26 mouse cellular contexts compared by ENCODE assay signal in genomic region chr14:69536539-69536938, GRCm38 (mm10). TPM values are rescaled to one million over a fixed set of nuclear protein-coding genes. Genes with fewer than 3 reads are reported as not detected.
DNase-seq lines count a peak whose midpoint lies in the region; ATAC-seq and TF ChIP-seq lines count a peak whose summit lies in the region.
"Not testable (repeated sequence)": the region's sequence is repeated elsewhere in the genome, so short reads cannot be mapped to it uniquely, and the experiment has no call there.
"Had no signal": no experiment of that assay in that cellular context is flagged by ENCODE, and none has a peak within 500 bp of the region (broad histone marks: within the 10 kb centered on the region; RNA-seq: fewer than 3 reads in every experiment).

No protein-coding gene starts in this region.

- not testable (repeated sequence) for DNase-seq in liver, embryonic 11.5 days (ENCODE audit: low spot score); liver, embryonic 14.5 days (ENCODE audit: low read depth in 3 of 3, low spot score in 3 of 3); liver, postnatal 0 days

- H3K4me2 ChIP-seq in heart, embryonic 12.5 days; intestine, embryonic 15.5 days (replicated peaks); liver, embryonic 11.5 days; liver, embryonic 14.5 days (ENCODE audit: low read depth); liver, postnatal 0 days (ENCODE audit: low read depth, low read length); stomach, embryonic 15.5 days: not testable (repeated sequence)

- H3K9me3 ChIP-seq in heart, embryonic 12.5 days (replicated peaks); intestine, embryonic 15.5 days; liver, embryonic 11.5 days (ENCODE audit: control insufficient read depth, low read length); liver, embryonic 14.5 days (ENCODE audit: control insufficient read depth, low read length); liver, postnatal 0 days (ENCODE audit: low read length); stomach, embryonic 15.5 days: not testable (repeated sequence)

- not testable (repeated sequence) for TF ChIP-seq EP300 in liver, embryonic 14.5 days (IDR thresholded peaks at IDR 0.05; ENCODE audit: low read depth); liver, postnatal 0 days (IDR thresholded peaks at IDR 0.05; ENCODE audit: low read depth)

- H3K27me3 ChIP-seq in heart, embryonic 12.5 days (replicated peaks); intestine, embryonic 15.5 days (replicated peaks); liver, embryonic 11.5 days (replicated peaks; ENCODE audit: control insufficient read depth, insufficient read depth, low read length); liver, embryonic 14.5 days (ENCODE audit: control insufficient read depth, insufficient read depth, low read length); liver, postnatal 0 days (ENCODE audit: insufficient read depth, low read length); stomach, embryonic 15.5 days (replicated peaks): not testable (repeated sequence)

- H3K9ac ChIP-seq in heart, embryonic 12.5 days; intestine, embryonic 15.5 days; liver, embryonic 11.5 days (ENCODE audit: low read depth, low read length); liver, embryonic 14.5 days (replicated peaks); liver, postnatal 0 days (replicated peaks); stomach, embryonic 15.5 days: not testable (repeated sequence)

- H3K27ac ChIP-seq in heart, embryonic 12.5 days (ENCODE audit: poor library complexity, severe bottlenecking); intestine, embryonic 15.5 days; liver, embryonic 11.5 days (ENCODE audit: low read depth, low read length); liver, embryonic 14.5 days; liver, postnatal 0 days (ENCODE audit: low read depth); stomach, embryonic 15.5 days: not testable (repeated sequence)

- H3K4me3 ChIP-seq in heart, embryonic 12.5 days; intestine, embryonic 15.5 days (replicated peaks); liver, embryonic 11.5 days (ENCODE audit: low read depth, low read length); liver, embryonic 14.5 days (ENCODE audit: insufficient read depth in 1 of 2, low read depth in 2 of 2, low read length in 2 of 2); liver, postnatal 0 days (ENCODE audit: low read depth, low read length); stomach, embryonic 15.5 days (replicated peaks): not testable (repeated sequence)

- WGBS in heart, embryonic 12.5 days: no CpG with 5 or more reads among the region's 7 CpGs
- WGBS in intestine, embryonic 15.5 days: no CpG with 5 or more reads among the region's 7 CpGs
- no CpG with 5 or more reads among the region's 7 CpGs for WGBS in liver, embryonic 11.5 days
- no CpG with 5 or more reads among the region's 7 CpGs for WGBS in liver, embryonic 14.5 days (ENCODE audit: insufficient replicate concordance)
- WGBS in liver, postnatal 0 days (ENCODE audit: insufficient replicate concordance): no CpG with 5 or more reads among the region's 7 CpGs
- no CpG with 5 or more reads among the region's 7 CpGs for WGBS in stomach, embryonic 15.5 days

- peak; percentile 76 for ATAC-seq in erythroblast, adult 5-6 weeks (replicated peaks; ENCODE audit: low FRiP score, poor library complexity, severe bottlenecking)
- ATAC-seq in heart, embryonic 12.5 days (ENCODE audit: insufficient number of reproducible peaks, low FRiP score): peak; percentile 89
- peak; percentile 50; the same call in 1 of the 2 replicates for ATAC-seq in intestine, embryonic 15.5 days
- ATAC-seq in liver, embryonic 11.5 days (replicated peaks; ENCODE audit: low FRiP score): peak; percentile 88
- peak; percentile 80 for ATAC-seq in liver, embryonic 14.5 days (ENCODE audit: insufficient read depth)
- ATAC-seq in liver, postnatal 0 days: peak; percentile 86
- peak; percentile 80 for ATAC-seq in megakaryocyte progenitor cell, adult 5-6 weeks (replicated peaks; ENCODE audit: poor library complexity)
- peak; percentile 89 for ATAC-seq in stomach, embryonic 15.5 days (ENCODE audit: insufficient read depth, low FRiP score, low read depth)

- not testable (repeated sequence) for H3K36me3 ChIP-seq in heart, embryonic 12.5 days; intestine, embryonic 15.5 days; liver, embryonic 11.5 days (ENCODE audit: control insufficient read depth, insufficient read depth, low read length); liver, embryonic 14.5 days (replicated peaks; ENCODE audit: control insufficient read depth, insufficient read depth, low read depth); liver, postnatal 0 days (replicated peaks; ENCODE audit: insufficient read depth, low read length); stomach, embryonic 15.5 days

- H3K4me1 ChIP-seq in heart, embryonic 12.5 days (replicated peaks); intestine, embryonic 15.5 days (replicated peaks); liver, embryonic 11.5 days (replicated peaks; ENCODE audit: control insufficient read depth, insufficient read depth, low read length); liver, embryonic 14.5 days (replicated peaks; ENCODE audit: control insufficient read depth in 2 of 2, insufficient read depth in 2 of 2, low read length in 1 of 2); liver, postnatal 0 days (ENCODE audit: insufficient read depth); stomach, embryonic 15.5 days: not testable (repeated sequence)

- not testable (repeated sequence) for TF ChIP-seq CTCF in liver, embryonic 14.5 days (IDR thresholded peaks at IDR 0.05; ENCODE audit: low read depth); liver, postnatal 0 days (IDR thresholded peaks at IDR 0.05; ENCODE audit: low read depth)

RNA-seq across cellular contexts. Expression of gene Entpd4b, which starts 18.7 kb away (rescaled TPM):
- 0.58 and 1.5 TPM in 2 replicates for total RNA-seq in erythroblast, adult 5-6 weeks (2015; ENCODE audit: low replicate concordance)
- total RNA-seq in erythroblast, adult 5-6 weeks (2017; ENCODE audit: low replicate concordance): 0.85 and 1.3 TPM in 2 replicates
- polyA plus RNA-seq in heart, embryonic 12.5 days (2016; fragmentation: Nextera tagmentation; extraction: Ambion mirVana): 23.0 and 23.3 TPM in 2 replicates
- 15.5 and 17.0 TPM in 2 replicates for polyA plus RNA-seq in intestine, embryonic 15.5 days (2015; fragmentation: Nextera tagmentation; extraction: Ambion mirVana)
- polyA plus RNA-seq in liver, embryonic 11.5 days (2014; fragmentation: Nextera tagmentation; extraction: Ambion mirVana): 9.1 and 9.3 TPM in 2 replicates
- polyA plus RNA-seq in liver, embryonic 14.5 days (2012; rRNA removed): 2.3 and 2.7 TPM in 2 replicates
- polyA plus RNA-seq in liver, embryonic 14.5 days (2014; fragmentation: Nextera tagmentation; extraction: Ambion mirVana): 3.1 and 3.9 TPM in 2 replicates
- 4.2 and 4.7 TPM in 2 replicates for polyA plus RNA-seq in liver, postnatal 0 days (2015; fragmentation: Nextera tagmentation; extraction: Ambion mirVana)
- 6.3 and 9.7 TPM in 2 replicates for total RNA-seq in megakaryocyte progenitor cell, adult 5-6 weeks (2015)
- 8.6 and 10.2 TPM in 2 replicates for total RNA-seq in megakaryocyte progenitor cell, adult 5-6 weeks (2017)
- 16.6 and 17.1 TPM in 2 replicates for polyA plus RNA-seq in stomach, embryonic 15.5 days (2015; fragmentation: Nextera tagmentation; extraction: Ambion mirVana)

RNA-seq across cellular contexts. Expression of gene Gm27179, which starts 24.2 kb away (rescaled TPM):
- total RNA-seq in erythroblast, adult 5-6 weeks (2015; ENCODE audit: low replicate concordance): 1.0 TPM in 1 of 2 replicates, not detected in the other
- not detected in 2 replicates for total RNA-seq in erythroblast, adult 5-6 weeks (2017; ENCODE audit: low replicate concordance)
- polyA plus RNA-seq in heart, embryonic 12.5 days (2016; fragmentation: Nextera tagmentation; extraction: Ambion mirVana): not detected in 2 replicates
- polyA plus RNA-seq in intestine, embryonic 15.5 days (2015; fragmentation: Nextera tagmentation; extraction: Ambion mirVana): not detected in 2 replicates
- not detected in 2 replicates for polyA plus RNA-seq in liver, embryonic 11.5 days (2014; fragmentation: Nextera tagmentation; extraction: Ambion mirVana)
- not detected in 2 replicates for polyA plus RNA-seq in liver, embryonic 14.5 days (2012; rRNA removed)
- not detected in 2 replicates for polyA plus RNA-seq in liver, embryonic 14.5 days (2014; fragmentation: Nextera tagmentation; extraction: Ambion mirVana)
- not detected in 2 replicates for polyA plus RNA-seq in liver, postnatal 0 days (2015; fragmentation: Nextera tagmentation; extraction: Ambion mirVana)
- not detected in 2 replicates for total RNA-seq in megakaryocyte progenitor cell, adult 5-6 weeks (2015)
- total RNA-seq in megakaryocyte progenitor cell, adult 5-6 weeks (2017): not detected in 2 replicates
- polyA plus RNA-seq in stomach, embryonic 15.5 days (2015; fragmentation: Nextera tagmentation; extraction: Ambion mirVana): not detected in 2 replicates
- total RNA-seq: adrenal gland, postnatal 25 days; gastrocnemius, adult 8-10 months; gastrocnemius, postnatal 25 days; heart, adult 18-20 months; heart, postnatal 36 days; hindbrain, postnatal 0 days had no signal
- polyA plus RNA-seq: activated CD4-positive, CD25-positive, alpha-beta regulatory T cell, adult 4 months; brain, embryonic 14.5 days; C2C12; CD4-positive, CD25-positive, alpha-beta regulatory T cell, adult 4 months; embryonic facial prominence, embryonic 11.5 days; embryonic facial prominence, embryonic 14.5 days; forebrain, embryonic 12.5 days; forebrain, embryonic 15.5 days; gonadal fat pad, adult 2 months; heart, embryonic 15.5 days; hindbrain, embryonic 11.5 days; hindbrain, embryonic 14.5 days; hindbrain, postnatal 0 days had no signal

RNA-seq across cellular contexts. Expression of gene Gm16867, which starts 33.4 kb away (rescaled TPM):
- total RNA-seq in erythroblast, adult 5-6 weeks (2015; ENCODE audit: low replicate concordance): 200 and 335 TPM in 2 replicates
- total RNA-seq in erythroblast, adult 5-6 weeks (2017; ENCODE audit: low replicate concordance): 490 and 566 TPM in 2 replicates
- 0.61 TPM in 1 of 2 replicates, not detected in the other for polyA plus RNA-seq in heart, embryonic 12.5 days (2016; fragmentation: Nextera tagmentation; extraction: Ambion mirVana)
- polyA plus RNA-seq in intestine, embryonic 15.5 days (2015; fragmentation: Nextera tagmentation; extraction: Ambion mirVana): not detected in 2 replicates
- polyA plus RNA-seq in liver, embryonic 11.5 days (2014; fragmentation: Nextera tagmentation; extraction: Ambion mirVana): not detected in 2 replicates
- 0.45 TPM in 1 of 2 replicates, not detected in the other for polyA plus RNA-seq in liver, embryonic 14.5 days (2012; rRNA removed)
- 0.53 TPM in 1 of 2 replicates, not detected in the other for polyA plus RNA-seq in liver, embryonic 14.5 days (2014; fragmentation: Nextera tagmentation; extraction: Ambion mirVana)
- polyA plus RNA-seq in liver, postnatal 0 days (2015; fragmentation: Nextera tagmentation; extraction: Ambion mirVana): not detected in 2 replicates
- total RNA-seq in megakaryocyte progenitor cell, adult 5-6 weeks (2015): 5.6 and 7.4 TPM in 2 replicates
- 8.0 and 11.4 TPM in 2 replicates for total RNA-seq in megakaryocyte progenitor cell, adult 5-6 weeks (2017)
- not detected in 2 replicates for polyA plus RNA-seq in stomach, embryonic 15.5 days (2015; fragmentation: Nextera tagmentation; extraction: Ambion mirVana)
- total RNA-seq: hindbrain, postnatal 0 days had no signal
- polyA plus RNA-seq: activated CD4-positive, CD25-positive, alpha-beta regulatory T cell, adult 4 months; brain, embryonic 14.5 days; C2C12; embryonic facial prominence, embryonic 11.5 days; embryonic facial prominence, embryonic 14.5 days; forebrain, embryonic 12.5 days; forebrain, embryonic 15.5 days; heart, embryonic 15.5 days; hindbrain, embryonic 11.5 days; hindbrain, embryonic 14.5 days; hindbrain, postnatal 0 days had no signal
